Mouse (Mus musculus): ENCODE results near the gene Gm5134.

Gm5134 gene

DNA sequence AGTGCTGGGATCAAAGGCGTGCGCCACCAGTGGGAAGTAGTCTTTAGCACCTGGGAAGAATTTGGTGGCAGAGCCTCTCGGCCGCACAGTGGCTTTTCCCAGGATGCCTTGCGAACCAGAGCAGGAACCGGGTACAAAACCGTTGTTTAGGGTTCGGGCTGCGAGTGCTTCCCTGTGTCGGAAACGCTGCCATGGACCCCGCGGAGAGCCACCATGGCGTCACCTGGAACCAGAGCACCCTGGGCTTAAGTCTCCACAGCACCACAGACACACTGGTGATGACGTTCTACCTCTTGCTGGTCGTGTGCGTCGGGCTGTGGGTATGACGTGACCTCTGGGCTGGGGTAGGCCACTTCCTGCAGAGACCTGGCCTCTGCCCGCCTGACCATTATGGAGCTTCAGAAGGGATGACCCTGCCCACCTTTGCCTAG lies at the start of gene Gm5134:
TSS of gene Gm5134 (plus strand) at position 134 of the 431 bp plus-strand sequence.
- no peak for DNase-seq (ENCODE audit: extremely low spot score)

DNA sequence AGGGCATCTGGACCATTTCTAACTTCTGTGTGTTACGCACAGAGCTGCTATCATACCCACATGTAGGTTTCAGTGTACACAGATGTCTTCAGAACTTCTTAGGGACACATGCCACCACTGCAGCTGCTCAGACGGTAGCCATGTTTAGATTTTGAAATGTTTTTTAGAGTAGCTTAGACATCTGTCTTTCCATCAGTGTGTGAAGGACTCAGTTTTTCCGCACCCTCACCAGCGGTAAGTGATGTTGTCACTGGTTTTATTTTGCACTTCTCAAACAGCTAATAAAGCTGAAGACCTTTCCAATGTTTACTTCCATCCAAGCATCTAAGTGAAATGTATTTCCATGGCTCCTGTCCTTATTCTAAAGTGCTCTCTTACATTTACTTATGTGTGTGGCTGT lies 47.4 kb upstream of the Gm5134 start:
- no peak for DNase-seq (ENCODE audit: extremely low spot score)

DNA sequence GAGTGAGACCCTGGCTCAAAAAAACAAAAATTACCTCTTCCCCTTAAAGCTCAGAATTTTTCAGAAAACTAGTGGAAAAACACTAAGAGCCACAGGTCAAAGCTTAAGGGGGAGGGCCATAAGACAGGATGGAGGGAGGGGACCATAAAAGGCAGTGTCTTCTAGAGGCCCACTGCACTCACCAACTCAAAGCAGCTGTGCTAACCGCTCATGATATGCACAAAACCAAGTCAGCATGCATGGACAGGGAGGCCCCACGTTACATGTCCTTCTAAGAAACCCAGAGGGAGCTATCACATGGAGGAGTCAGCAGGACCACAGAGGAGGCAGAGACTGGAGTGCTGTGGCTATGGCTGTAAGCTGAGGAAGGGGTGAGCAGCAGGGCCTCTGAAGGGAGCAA lies 43.6 kb upstream of the Gm5134 start:
- DNase-seq (ENCODE audit: extremely low spot score): no peak

DNA sequence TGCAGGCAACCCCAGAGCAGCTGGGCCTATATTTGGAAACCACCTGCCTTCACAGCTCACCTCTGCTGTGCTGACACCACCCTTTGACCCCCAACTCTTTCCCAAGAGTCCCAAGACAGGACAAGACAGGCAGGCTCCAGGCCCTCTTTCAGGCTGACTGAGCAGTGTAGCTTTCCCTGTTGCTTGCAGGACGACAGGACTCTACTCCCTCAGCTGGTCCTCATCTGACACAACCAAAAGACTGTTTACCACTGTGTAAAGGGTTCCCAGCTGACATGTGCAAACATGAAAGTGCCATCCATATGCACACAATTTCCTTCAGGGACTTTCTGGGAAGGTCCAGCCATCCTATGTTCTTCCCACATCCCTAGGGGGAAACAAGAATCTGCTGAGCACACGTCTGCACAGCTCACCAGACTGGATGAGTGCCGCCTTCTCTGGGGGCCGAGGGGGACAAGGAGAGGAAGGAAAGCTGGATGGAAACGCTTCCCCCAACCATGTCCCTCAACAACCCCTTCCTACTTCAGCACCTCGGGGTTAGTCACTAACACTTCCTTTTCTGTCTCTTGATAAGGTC lies 41.2 kb upstream of the Gm5134 start:
- DNase-seq (ENCODE audit: extremely low spot score): no peak

DNA sequence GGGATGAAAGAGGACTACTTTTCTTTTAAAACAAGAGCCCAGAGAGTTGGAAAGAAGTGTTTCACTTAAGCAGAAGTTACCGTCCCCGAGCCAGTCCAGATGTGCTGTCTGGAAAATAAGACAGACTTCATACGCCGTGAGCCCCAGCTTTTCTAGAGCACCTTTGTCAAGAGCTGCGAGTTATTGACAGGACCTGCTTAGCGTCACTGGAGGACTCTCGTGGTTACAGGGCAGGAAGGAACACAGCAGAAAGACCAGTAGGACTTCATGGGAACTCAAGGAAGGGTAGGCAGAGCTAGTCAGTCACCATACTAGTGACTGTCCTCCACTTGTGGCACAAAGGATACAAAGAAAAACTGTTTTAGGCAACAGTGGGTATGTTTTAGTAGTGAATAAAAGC lies 38.8 kb upstream of the Gm5134 start:
- no peak for DNase-seq (ENCODE audit: extremely low spot score)

DNA sequence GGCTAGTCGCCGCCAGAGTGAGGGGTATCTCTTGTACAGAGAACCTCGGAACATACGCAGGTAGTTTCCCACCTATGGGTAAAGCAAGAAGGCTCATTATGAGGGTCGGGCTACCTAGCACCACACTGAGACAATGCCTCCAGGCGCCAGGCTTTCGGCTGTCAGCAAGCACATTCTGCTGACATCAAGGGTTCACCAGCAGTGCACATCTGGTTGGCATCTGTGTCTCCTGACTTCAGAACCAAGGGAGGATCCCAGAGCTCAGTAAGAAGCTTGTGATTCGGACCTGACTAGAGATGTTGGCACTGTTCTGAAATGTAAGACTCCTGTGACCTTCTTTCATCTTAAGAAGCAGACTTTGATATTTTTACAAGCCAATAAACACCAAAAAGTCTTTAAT lies 37.5 kb upstream of the Gm5134 start:
- no peak for DNase-seq (ENCODE audit: extremely low spot score)

DNA sequence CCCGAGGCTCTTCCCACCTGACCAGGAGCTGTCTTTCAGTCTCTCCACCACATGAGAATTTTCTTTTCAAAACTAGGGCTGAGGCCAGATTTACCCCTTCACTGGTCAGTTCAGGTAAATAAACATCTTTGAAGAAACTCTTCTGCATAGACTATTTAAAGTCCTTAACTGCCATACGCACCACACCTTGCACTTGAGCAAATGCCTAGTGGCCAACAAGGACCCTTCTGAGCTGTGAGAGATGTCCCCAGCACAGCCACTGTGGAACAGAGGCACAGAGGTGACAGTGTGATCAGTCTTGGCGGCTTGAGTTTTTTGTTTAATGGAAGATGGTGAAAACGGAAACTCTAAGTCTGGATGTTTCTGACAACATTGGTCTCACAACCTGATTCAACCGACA lies 35.3 kb upstream of the Gm5134 start:
- DNase-seq (ENCODE audit: extremely low spot score): no peak

DNA sequence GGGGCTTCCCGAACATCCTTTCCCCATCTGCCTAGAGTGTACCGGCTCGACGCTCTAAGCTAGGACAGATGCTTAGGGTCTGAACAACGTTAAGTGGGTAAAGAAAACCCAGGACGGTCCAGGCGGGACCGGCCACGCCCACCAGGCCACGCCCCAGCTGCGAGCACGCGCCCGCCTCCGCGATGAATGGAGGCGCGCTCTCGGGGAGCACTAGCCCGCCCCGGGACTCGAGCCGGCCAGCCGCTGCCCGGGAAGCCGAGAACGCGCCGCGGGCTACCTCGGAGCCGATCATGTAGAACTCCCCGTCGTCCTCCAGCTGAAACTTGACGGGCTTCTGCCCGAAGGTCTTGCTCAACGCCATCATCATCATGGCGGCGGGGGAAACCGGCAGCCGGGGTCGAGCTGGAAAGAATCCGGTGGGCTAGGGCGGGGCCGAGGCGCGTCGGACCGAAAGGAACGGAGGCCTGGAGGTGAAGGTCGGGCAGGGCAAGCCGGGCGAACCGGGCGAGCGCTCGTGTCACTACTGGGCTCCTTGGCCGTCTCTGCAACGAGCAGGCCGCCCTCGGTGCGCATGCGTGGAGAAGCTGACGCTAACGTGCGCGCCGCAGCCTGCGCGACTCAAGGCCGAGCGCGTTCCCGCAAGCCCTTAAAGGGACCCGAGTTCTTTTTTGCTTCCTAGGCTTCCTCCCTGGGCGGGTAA lies 33.1 kb upstream of the Gm5134 start, which contains the start of gene Smarcb1:
TSS of gene Smarcb1 (minus strand) at position 592 of the 700 bp plus-strand sequence.
- peak; percentile 91 for DNase-seq (ENCODE audit: extremely low spot score)

DNA sequence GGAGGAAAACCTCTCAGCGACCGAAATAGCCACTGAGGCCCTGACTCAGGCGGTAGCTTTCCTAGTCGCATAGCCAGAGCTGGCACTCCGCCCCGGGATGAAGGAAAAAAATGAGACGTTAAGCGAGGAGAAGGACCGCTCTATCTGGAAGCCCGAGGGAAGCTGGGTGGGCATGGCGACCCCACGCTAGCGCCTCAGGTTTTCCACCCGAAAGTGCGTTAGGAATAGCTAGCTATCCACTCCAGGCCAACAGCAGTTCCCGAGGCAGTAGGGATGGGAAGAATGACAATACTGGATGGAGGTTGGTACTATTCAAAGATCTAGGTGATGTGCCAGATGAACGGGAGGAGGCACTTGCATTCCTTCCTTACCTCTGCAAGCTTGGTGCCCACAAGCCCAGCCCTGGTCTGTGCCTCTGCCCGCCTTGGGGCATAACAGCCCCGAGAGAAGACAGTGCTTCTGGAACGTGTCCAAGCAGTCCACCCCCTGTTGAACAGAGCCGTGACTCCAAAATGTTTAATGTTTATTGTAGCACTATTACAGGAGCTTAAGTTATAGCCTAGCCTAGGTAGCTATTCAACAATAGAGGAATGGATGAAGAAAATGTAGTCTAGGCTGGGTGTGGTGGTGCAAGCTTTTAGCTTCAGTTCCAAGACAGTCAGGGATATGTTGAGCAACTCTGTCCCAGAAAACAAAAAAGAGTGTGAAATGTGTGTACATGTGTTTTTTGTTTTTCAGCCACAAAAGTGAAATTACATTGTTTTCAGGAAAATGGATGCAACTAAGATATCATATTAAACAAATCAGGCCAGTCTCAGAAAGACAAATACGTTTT lies 32.4 kb upstream of the Gm5134 start:
- DNase-seq (ENCODE audit: extremely low spot score): no peak

DNA sequence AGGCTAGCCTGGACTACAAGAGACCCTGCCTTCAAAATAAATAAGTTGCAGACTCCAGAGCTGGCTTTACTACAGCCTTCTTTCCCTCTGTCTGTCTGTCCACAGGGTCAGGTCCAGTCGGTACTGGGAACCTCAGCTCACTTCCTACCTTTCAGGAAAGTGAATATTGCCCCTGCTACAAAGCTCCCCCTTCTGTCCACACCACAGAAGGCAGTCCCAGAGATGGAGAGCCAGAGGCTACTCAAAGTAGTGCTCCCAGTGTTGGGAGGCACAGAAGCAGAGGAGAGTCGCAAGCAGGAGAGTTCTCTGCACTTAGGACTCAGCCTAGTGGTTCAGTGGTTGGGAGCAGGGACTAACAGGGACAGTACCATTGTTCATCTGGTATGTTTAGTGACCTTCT lies 30.0 kb upstream of the Gm5134 start:
- DNase-seq (ENCODE audit: extremely low spot score): no peak

DNA sequence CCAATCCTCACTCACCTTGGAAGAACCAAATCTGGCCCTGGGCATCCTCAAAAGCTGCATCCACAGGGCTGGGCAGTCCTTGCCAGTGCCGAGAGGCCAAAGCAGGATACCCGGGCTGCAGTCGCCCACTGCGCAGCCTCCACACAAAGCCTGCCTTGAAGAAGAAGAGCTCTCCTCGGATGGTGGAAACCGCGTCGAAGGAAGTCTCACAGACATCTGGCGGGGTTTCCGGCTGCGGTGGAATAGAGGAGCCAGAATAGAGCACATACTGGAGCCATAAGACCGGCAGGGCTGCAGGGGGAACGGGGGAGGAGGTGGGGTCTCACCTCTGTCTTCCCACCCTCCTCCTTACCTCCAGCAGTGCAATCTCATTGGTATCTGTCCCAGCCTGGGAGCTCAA lies 27.9 kb upstream of the Gm5134 start:
- DNase-seq (ENCODE audit: extremely low spot score): no peak

DNA sequence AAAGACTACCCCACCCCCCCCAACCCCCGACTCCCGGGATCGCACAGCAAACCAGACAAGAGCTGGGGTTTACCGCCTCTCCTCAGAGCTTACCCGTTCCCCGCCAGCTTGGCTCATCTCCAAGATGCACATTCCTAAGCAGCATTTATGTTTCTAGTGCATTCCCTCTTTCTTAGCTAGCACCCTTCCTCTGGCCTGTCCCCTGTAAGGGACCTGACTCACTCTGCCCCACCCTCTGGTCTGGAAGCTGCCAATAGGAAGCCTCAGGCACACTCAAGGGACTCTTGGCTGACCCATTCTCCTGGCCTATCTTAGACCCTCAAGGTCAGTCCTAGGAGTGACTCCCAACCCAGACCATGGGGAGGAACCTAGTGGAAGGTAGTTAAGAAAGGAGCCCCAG lies 24.0 kb upstream of the Gm5134 start:
- no peak for DNase-seq (ENCODE audit: extremely low spot score)

DNA sequence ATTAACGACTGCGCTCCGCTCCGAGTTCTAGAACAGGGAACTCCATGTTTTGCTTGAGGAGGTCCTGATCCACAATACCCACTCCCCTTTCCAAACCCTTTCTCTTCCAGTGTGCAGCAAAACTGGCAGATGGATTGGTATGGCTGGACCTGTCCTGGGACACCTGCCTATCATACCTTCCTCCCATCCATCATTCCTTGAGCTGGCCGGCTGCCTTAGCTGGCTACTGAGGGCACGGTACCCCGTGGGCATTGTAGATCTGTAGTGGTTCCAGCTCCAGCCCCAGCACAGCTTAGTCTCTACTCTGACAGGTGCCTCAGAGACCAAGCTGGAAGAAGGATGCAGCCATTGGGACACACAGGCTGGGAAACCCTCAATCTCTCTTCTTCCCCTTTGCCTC lies 23.0 kb upstream of the Gm5134 start:
- no peak for DNase-seq (ENCODE audit: extremely low spot score)

DNA sequence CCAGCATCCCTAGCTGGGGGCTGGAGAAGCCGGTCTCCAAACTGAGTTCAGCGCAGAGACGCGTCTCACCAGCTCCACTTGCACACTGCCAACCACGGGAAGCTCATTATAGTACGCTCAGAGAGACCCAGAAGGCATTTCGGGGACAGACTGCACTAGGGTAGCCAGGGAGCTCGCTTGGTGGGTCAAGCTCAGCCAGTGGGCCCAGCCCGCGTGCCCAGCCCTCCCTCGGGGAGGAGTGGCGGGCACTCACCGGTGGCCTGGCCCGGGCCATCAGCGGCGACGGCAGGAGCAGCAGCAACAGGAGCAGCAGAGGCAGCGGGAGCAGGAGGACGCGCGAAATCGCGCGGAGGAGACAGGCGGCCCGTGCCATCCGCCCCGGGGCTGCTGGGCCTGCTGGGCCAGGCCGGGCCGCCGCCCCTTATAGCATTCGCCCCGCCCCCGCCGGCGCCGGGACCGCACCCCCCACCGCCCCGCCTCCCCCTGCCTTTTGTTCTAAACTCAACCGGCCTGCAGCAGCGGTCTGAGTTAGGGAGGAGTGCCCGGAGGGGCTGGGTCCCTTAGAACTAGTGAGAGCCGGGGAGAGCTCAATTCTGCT lies 22.1 kb upstream of the Gm5134 start:
- DNase-seq (ENCODE audit: extremely low spot score): peak; percentile 82

DNA sequence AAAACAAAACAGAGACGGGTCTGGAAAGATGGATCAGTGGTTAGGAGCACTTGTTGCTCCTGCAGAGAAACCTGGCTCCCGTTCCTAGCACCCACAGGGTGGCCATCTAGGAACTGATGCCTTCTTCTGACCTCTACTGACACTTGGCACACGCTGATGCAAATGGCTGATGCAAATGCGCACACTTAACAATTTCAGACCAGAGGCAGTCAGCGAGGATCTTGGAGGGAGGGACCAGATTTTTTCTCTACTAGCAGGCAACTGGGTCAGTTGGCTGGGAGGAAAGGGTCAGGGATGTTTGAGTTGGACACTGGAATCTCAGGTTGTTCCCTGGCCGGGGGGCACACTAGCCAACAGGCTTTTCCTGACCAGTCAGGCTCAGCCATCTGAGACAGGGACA lies 21.4 kb upstream of the Gm5134 start, which contains the start of gene Chchd10:
TSS of gene Chchd10 (plus strand) at position 240 of the 400 bp plus-strand sequence.
- DNase-seq (ENCODE audit: extremely low spot score): no peak

DNA sequence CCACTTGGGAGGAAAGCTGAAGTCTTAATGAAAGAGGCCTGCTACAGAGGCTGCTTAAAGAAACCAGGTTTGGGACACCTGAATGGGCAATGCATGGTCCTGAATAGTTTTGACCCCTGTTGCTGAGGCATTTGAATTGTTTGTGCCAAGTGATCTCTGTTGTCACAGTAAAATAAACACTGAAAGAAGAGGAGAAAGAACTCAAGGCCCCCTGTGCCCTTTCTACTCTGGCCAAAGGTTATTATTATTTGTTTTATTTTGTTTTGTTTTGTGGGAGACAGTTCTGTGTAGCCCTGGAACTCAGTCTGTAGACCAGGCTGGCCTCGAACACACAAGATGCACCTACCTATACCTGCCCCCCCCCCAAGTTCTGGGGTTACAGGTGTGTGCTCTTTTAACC lies 19.3 kb upstream of the Gm5134 start:
- DNase-seq (ENCODE audit: extremely low spot score): no peak

DNA sequence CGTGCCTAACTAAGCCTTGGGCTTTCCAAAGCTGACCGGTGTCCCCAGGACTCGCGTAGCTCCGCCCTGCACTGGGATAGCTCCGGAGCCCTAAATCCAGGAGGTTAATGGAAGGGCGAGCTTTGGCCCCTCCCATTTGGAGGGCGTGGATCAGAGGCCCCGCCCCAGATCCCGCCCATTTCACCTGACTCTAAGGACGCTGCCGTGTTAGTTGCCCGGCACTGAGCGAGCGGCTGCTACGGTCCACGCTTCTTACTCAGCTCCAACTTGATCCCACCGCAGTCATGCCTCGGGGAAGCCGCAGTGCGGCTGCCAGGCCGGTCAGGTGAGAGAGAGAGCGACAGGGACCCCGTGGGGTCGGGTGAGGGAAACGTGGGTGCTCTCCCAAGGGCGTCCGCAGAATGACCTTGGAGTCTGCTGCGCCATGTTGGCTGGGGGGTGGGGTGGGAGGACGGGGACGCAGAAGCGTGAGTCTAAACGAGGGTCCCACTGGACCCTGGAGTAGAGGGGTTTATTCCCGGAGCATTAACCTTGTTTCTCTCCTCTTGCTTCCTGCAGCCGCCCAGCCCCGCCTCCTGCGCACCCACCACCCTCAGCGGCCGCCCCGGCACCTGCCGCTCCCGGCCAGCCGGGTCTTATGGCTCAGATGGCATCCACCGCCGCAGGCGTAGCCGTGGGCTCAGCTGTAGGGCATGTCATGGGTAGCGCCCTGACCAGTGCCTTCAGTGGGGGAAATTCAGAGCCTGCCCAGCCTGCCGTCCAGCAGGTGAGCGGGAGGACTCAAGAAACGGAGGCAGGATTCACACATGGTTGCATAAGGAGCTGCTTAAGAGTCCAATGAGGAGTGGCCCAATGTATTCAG lies 18.4 kb upstream of the Gm5134 start, which contains the start of gene Mmp11:
TSS of gene Mmp11 (minus strand) at position 817 of the 862 bp plus-strand sequence.
- DNase-seq (ENCODE audit: extremely low spot score): peak; percentile 83

DNA sequence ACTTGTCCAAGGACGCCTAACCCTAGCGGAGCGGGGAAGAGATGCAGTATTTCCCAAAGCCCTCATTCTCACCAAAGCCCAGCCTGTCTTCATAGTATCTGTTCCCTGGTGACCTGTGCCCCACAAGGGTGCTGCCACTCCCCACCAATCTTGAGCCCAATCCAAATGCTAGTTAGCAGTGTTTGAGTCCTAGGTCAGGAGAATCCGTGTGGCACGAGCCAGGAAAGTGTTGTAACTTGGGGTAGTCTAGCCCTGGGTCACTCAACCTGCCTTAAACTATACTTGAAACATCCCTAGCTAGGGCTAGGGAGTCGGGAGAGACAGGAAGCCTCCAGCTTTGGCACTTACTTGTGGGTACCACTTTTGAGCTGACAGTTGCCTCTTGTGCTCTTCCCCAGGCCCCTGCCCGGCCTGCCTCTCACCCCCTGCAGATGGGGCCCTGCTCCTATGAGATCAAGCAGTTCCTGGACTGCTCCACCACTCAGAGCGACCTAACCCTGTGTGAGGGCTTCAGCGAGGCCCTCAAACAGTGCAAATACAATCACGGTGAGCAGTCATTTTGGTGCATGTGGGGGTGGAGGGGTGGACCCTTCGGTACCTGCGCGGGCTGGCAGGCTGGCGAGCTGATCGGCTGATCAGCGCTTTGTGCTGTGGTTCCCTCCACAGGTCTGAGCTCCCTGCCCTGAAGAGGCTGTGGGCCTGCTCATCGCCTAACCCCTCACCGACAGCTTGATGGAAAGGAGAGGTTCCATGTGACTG lies 17.2 kb upstream of the Gm5134 start:
- DNase-seq (ENCODE audit: extremely low spot score): no peak

DNA sequence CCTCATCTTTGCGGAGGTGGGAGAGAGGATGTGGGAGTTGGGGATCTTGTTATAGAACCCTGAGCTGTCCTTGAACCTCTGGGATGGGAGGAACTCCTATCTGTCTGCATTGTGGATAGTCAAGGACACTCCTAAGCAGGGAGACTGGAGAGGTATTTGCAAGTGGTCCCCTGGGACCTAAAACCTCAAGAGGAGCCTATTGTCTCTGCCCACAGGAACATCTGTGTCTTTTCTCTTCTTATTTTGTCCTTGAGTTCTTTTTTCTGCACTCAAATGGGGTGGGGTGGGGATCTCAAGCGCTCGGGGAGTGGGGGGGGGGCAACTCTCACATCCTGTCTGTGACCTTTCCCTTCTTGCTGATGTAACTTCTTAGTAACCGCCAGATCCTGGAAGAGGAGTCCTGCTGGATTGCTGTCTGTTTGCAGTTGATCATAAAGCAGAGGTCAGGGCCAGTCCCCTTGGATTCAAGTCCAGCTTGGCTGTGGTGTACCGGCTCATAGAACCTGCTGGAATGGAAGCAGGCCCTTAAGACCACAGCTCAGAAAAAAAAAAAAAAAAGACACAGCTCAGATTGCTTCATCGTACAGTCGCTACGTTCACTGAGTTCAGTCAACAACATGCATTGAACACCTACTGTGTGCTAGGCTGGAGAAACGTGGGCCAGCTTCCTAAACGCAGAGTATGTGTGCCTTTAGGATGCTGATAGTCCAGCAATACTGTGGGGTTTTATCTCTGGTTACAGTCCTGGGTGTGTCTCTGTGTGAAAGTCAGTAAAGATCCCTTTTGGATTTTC lies 16.3 kb upstream of the Gm5134 start:
- DNase-seq (ENCODE audit: extremely low spot score): no peak

Measured in embryo, embryonic 9.5 days (tissue).